Mouse (Mus musculus): ENCODE results near the gene Vps13c. TPM values are rescaled to one million over a fixed set of nuclear protein-coding genes. Genes with fewer than 3 reads are reported as not detected.
A peak's percentile ranks its signal among the peaks of the same experiment; 100 is the strongest.

Vps13c gene
- polyA plus RNA-seq, 1 experiment, result 18.8 TPM

DNA sequence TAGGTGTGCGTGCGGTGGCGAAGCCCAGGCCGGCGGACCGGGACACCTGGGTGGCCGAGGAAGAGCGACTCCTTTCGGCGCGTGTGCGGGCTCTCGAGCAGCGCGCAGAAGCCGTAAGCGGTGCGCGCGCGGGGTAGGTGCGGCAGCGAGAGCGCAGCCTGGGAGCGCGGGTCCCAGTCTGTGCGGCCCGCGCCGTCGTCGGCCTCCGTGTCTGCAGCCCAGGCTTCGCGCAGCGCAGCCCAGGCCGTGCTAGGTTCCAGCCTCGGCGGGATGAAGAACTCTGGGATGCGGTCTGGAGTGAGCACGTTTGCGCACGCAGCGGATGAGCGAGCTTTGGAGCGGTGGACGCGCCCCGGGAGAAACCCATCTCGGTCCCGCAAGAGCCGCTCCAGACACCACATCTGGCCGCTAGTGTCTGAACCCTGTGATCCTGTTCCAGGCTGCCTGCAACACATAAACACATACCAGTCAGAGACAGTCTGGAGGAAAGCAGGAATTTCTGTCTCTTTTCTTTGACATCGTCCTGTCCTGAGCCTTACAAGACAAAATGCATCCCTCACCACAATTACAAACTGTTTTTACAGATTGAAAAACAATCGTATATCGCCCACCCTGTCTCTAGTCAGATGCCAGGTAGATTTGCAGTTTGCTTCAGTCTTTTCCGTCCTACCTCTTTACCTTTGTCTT, 8.7 kb upstream of the Vps13c start:
- no peak for DNase-seq (ENCODE audit: low spot score)

- DNase-seq (ENCODE audit: low spot score), result no peak
Measured at GRCm38 (mm10) chr9:67832046-67832605, 8.1 kb upstream of the Vps13c start, which contains the start of gene C2cd4a. C2cd4a (minus strand) TSS chr9:67832330.

- DNase-seq (ENCODE audit: low spot score), result no peak
Measured at GRCm38 (mm10) chr9:67834535-67834934, 5.7 kb upstream of the Vps13c start.

DNA sequence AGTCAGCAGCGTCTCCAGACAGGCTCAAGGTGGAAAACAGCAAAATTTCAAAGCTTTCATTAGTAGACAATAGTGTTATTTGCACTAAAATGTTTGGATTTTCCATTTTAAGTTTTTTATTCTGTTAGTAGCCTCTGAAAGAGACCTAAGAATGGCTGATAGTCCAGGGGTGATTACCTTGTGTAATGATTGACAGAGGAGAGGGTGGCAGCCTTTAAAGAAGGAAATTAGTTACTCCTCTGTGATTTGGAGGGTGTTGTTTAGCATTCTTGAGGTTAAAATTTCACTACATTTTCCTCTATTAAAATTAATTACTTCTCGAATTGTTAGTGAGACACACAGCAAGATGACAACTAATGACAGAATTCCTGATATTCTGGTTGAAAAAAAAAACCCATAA, 2.9 kb upstream of the Vps13c start:
- DNase-seq (ENCODE audit: low spot score), result no peak

DNA sequence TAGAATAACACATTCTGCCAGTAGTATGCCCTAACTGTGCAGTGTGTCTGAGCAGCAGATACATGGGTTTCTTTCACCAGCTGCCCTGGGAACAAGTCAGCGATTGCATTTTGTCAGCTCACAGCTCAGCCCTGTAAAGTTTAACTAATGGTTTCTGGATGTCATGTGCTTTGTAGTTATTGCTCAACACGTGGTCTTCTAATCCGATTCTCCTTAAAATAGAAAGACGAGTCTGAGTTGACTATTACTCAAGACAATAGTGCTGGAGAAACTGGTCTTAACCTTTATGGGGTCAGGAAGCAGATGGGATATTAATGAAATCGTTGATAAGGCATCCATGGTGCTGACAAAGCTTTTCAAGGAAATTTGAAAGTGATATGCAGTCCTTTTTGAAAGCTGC, 2.6 kb downstream of the Vps13c start:
- no peak for DNase-seq (ENCODE audit: low spot score)

DNA sequence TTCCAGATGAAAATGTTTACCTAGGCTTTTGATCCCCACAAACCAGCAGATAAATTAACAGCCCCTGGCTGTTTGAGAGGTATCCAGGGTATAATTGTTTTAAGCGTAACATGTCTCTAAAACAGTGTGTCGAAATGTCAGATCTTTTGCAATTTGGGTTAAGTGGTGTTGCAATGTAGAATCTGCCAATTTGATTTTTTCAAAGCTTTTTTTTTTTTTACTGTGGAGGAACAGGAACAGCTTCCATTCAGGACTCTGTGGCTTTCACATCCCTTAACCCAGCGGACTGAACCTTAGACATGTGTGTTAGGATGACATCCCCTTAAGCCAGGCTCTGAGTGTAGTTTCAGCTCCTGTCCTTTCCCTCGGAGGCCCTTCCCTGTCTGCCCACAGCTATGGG, 4.8 kb downstream of the Vps13c start:
- DNase-seq (ENCODE audit: low spot score), result no peak

DNA sequence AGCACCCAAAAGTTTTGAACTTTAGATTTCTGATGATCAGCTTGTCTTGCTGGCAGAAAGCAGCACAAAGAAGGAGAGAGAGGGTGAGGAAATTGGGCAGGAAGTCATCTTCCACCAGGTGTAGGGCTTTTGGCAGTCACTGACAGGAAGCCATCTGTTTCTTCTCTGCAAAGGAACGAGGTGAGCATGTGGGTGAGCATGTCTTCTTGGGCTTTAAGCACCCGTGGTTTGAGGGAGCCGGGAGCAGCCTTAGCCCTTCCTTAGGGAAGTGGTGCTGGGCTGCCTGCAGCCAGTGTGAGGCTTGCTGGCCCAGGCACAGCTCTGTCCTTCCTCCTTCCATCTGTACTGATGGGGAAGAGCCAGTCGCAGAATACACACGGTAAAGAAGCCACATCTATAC, 5.5 kb downstream of the Vps13c start:
- no peak for DNase-seq (ENCODE audit: low spot score)

DNA sequence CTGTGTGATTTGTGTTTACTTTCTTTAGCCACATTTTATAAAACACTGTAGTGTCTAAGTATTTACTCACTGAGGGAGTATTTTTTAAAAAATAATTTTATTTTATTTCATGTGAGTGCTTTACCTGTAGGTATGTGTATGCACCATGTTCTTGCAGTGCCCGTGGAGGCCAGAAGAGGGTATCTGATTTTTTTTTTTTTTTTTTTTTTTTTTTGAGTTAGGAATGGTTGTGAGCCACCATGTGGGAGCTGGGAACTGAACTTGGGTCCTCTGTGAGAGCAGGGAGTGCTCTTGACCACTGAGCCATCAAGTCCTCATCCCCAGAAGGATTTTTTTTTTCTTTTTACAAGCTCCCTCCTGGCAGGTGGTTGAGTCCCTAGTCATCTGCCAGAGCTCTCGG, 5.9 kb downstream of the Vps13c start:
- no peak for DNase-seq (ENCODE audit: low spot score)

DNA sequence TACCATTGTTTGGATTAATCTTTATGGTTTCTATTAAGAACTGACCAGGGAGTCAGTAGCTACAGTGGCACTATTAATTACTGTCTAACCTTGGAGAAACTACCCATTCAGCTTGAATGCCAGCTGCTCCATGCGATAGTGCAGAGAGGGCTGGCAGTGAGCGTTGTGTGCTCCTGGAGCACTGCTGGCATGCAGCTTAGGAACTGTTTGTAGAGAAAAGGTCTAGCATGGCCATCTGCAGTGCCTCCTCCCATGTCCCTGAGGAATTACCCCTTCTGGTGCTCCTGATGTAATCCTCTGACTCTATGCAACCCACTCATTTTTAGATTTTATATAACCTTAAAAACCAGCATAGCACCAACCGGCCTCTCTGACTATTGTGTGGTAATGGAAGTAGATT, 7.4 kb downstream of the Vps13c start:
- no peak for DNase-seq (ENCODE audit: low spot score)

GRCm38 (mm10) chr9:67849397-67849796, 9.2 kb downstream of the Vps13c start:
- no peak for DNase-seq (ENCODE audit: low spot score)

- no peak for DNase-seq (ENCODE audit: low spot score)
Measured at GRCm38 (mm10) chr9:67849846-67850245, 9.7 kb downstream of the Vps13c start.

GRCm38 (mm10) chr9:67851150-67851549, 11.0 kb downstream of the Vps13c start:
- no peak for DNase-seq (ENCODE audit: low spot score)

GRCm38 (mm10) chr9:67860273-67860672, 20.1 kb downstream of the Vps13c start:
- DNase-seq (ENCODE audit: low spot score), result no peak

- DNase-seq (ENCODE audit: low spot score), result no peak
Measured at GRCm38 (mm10) chr9:67863332-67863731, 23.1 kb downstream of the Vps13c start.

- no peak for DNase-seq (ENCODE audit: low spot score)
Measured at GRCm38 (mm10) chr9:67864011-67864410, 23.8 kb downstream of the Vps13c start.

- no peak for DNase-seq (ENCODE audit: low spot score)
Measured at GRCm38 (mm10) chr9:67865411-67865810, 25.2 kb downstream of the Vps13c start.

GRCm38 (mm10) chr9:67867411-67867810, 27.2 kb downstream of the Vps13c start:
- no peak for DNase-seq (ENCODE audit: low spot score)

DNA sequence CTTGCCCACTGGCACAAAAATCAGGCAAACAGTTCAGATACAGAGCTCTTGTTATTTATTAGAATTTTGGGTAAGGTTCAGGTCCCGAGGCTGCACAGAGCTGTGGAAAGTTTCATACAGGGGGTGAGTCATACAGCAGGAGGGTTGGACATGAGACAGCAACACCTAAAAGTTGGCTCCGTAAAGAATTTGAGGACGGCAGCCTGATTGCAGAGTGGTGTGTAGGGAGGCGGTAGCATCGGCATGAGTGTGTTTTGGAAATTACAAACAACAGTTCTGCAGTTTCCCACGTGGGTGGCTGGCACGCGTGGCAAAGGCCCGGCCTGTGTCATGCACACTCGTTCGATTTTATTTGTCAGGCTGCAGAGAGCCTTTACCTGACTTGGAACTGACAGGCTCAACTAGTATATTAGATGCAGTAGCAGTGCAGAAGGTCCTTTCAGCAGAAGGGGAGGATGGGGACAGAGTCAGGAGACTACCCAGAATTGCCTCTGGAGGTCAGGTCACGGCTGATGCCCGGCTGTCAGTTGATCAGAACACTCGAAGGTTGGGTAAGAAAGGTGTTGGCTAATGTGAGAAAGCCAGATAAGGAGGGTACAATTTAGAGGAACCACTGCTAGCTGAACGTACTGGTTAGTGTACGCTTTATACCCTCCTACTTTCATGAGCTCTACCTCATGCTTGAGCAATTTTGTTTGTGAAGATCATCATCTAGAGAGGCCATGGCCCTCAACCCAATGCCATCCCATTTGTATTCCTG, 29.7 kb downstream of the Vps13c start:
- no peak for DNase-seq (ENCODE audit: low spot score)

GRCm38 (mm10) chr9:67874522-67875222, 34.5 kb downstream of the Vps13c start:
- DNase-seq (ENCODE audit: low spot score), result no peak

GRCm38 (mm10) chr9:67875337-67875736, 35.1 kb downstream of the Vps13c start:
- no peak for DNase-seq (ENCODE audit: low spot score)

GRCm38 (mm10) chr9:67877081-67877718, 37.0 kb downstream of the Vps13c start:
- peak; percentile 30 for DNase-seq (ENCODE audit: low spot score)

- DNase-seq (ENCODE audit: low spot score), result no peak
Measured at GRCm38 (mm10) chr9:67878197-67878769, 38.1 kb downstream of the Vps13c start.

All from urinary bladder, adult 2 months (tissue).